Mouse (Mus musculus): ENCODE measurements at regions not wholly inside any gene's neighbourhood (a gene's known extent, or its start where the extent isn't known, plus 50 kb on each side); places are given as distances from the start of the nearest gene placed in this dataset.

DNA sequence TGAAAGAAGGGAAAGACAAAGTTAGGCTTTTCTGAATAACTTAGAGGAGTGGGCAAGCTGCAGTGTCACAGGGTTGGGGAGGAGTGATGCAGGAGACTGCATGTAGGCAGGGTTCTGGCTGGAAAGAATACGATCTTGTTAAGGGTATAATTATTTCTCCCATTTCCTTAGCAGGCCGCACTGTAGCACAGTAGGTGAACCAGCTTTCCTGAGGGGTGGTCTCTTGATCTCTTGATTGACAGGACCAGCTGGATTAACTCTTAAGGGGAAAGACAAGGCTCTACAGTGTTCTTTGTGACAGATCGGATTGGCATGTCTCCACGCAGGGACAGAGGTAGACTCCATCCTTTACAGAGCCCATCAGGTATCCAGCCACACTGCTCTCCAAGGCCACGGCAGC is 54.5 kb upstream of the Meis1 start:
- no peaks in the 10 kb centered on the region for H3K27me3 ChIP-seq (ENCODE audit: control insufficient read depth, insufficient read depth, low read length, poor library complexity, severe bottlenecking)
- no peak overlapping the region for H3K27ac ChIP-seq (ENCODE audit: insufficient read depth, low read length)
- H3K9me3 ChIP-seq (replicated peaks; ENCODE audit: control insufficient read depth, insufficient read depth, low read length, poor library complexity, severe bottlenecking), result peaks cover 21% of the 10 kb centered on the region
- no peak overlapping the region for H3K4me3 ChIP-seq (ENCODE audit: low read depth, low read length)
- no peak for TF ChIP-seq CTCF (IDR thresholded peaks at IDR 0.05; ENCODE audit: low read depth, low read length)
- no peak for TF ChIP-seq EP300 (IDR thresholded peaks at IDR 0.05; ENCODE audit: insufficient read depth, low read depth, low read length)
- no peak for TF ChIP-seq POLR2A (IDR thresholded peaks at IDR 0.05; ENCODE audit: insufficient read depth, low read length)
- no peaks in the 10 kb centered on the region for H3K36me3 ChIP-seq (ENCODE audit: control insufficient read depth, insufficient read depth, low read length, poor library complexity, severe bottlenecking)
- no peak overlapping the region for H3K9ac ChIP-seq (ENCODE audit: low read depth, poor library complexity, severe bottlenecking)
- no peaks in the 10 kb centered on the region for H3K4me1 ChIP-seq (ENCODE audit: control insufficient read depth, insufficient read depth, low read length)

- TF ChIP-seq EP300 (IDR thresholded peaks at IDR 0.05; ENCODE audit: insufficient read depth, low read depth, low read length) (peak; percentile 53; the same call in 1 of the 2 replicates), CTCF (IDR thresholded peaks at IDR 0.05; ENCODE audit: low read depth, low read length) (no peak)
- Histone ChIP-seq H3K9me3 (replicated peaks; ENCODE audit: control insufficient read depth, insufficient read depth, low read length, poor library complexity, severe bottlenecking) (peaks cover 21% of the 10 kb centered on the region), H3K27ac (ENCODE audit: insufficient read depth, low read length) (peak overlapping the region; percentile 91)
Measured at GRCm38 (mm10) chr11:19073887-19074564, 55.2 kb upstream of the Meis1 start.

DNA sequence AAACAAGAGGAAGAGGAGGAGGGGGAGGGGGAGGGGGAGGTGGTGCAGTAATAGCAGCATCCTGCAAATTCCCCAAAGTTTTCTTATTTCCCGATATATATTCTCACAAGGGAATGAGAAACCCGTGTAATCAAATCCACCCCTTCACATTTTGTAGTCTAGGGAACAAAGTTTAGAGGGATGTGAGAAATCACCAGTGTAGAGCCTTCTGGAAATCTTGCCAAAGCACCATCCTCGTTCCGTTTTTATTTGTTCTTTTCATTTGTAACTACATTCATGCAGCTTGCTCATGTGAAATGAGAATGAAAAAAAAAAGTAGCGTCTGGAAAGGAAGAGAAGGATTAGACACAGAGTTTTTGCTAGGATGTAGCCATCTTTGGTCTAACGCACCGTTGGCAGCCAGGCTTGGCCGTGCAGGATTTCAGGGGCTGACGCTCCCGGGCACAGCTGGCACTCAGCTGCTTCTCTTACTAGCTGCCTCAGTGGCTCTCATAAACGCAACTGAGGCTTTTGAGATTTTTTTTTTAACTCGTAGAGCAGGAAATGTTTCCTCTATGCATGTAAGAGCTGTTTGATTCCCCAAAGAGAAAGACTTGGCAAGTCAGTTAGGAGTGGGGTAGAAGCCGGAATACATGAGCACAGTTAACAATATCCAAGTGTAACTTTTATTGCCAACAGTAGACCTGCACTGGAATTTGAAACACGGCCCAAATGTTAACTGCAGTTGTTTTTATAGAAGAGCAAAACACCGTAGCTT is 72.5 kb upstream of the Meis1 start:
- Histone ChIP-seq H3K27ac (ENCODE audit: insufficient read depth, low read length) (no peak overlapping the region), H3K27me3 (ENCODE audit: control insufficient read depth, insufficient read depth, low read length, poor library complexity, severe bottlenecking) (no peaks in the 10 kb centered on the region), H3K36me3 (ENCODE audit: control insufficient read depth, insufficient read depth, low read length, poor library complexity, severe bottlenecking) (no peaks in the 10 kb centered on the region), H3K9me3 (replicated peaks; ENCODE audit: control insufficient read depth, insufficient read depth, low read length, poor library complexity, severe bottlenecking) (no peaks in the 10 kb centered on the region), H3K4me1 (ENCODE audit: control insufficient read depth, insufficient read depth, low read length) (no peaks in the 10 kb centered on the region), H3K4me3 (ENCODE audit: low read depth, low read length) (no peak overlapping the region), H3K9ac (ENCODE audit: low read depth, poor library complexity, severe bottlenecking) (no peak overlapping the region)
- TF ChIP-seq CTCF (IDR thresholded peaks at IDR 0.05; ENCODE audit: low read depth, low read length) (no peak), EP300 (IDR thresholded peaks at IDR 0.05; ENCODE audit: insufficient read depth, low read depth, low read length) (no peak), POLR2A (IDR thresholded peaks at IDR 0.05; ENCODE audit: insufficient read depth, low read length) (no peak)

More at GRCm38 (mm10) chr11:19073887-19074564, 55.2 kb upstream of the Meis1 start:
- Histone ChIP-seq H3K27me3 (ENCODE audit: control insufficient read depth, insufficient read depth, low read length, poor library complexity, severe bottlenecking) (no peaks in the 10 kb centered on the region), H3K4me3 (ENCODE audit: low read depth, low read length) (0 out of 2 replicates have a peak overlapping the region, but pooled peaks have one; percentile 9), H3K9ac (ENCODE audit: low read depth, poor library complexity, severe bottlenecking) (no peak overlapping the region), H3K4me1 (ENCODE audit: control insufficient read depth, insufficient read depth, low read length) (no peaks in the 10 kb centered on the region), H3K36me3 (ENCODE audit: control insufficient read depth, insufficient read depth, low read length, poor library complexity, severe bottlenecking) (no peaks in the 10 kb centered on the region)

GRCm38 (mm10) chr11:19092967-19093745 is 74.4 kb upstream of the Meis1 start:
- Histone ChIP-seq H3K4me1 (ENCODE audit: control insufficient read depth, insufficient read depth, low read length) (no peaks in the 10 kb centered on the region), H3K9ac (ENCODE audit: low read depth, poor library complexity, severe bottlenecking) (no peak overlapping the region), H3K9me3 (replicated peaks; ENCODE audit: control insufficient read depth, insufficient read depth, low read length, poor library complexity, severe bottlenecking) (no peaks in the 10 kb centered on the region), H3K27ac (ENCODE audit: insufficient read depth, low read length) (no peak overlapping the region), H3K36me3 (ENCODE audit: control insufficient read depth, insufficient read depth, low read length, poor library complexity, severe bottlenecking) (no peaks in the 10 kb centered on the region), H3K27me3 (ENCODE audit: control insufficient read depth, insufficient read depth, low read length, poor library complexity, severe bottlenecking) (no peaks in the 10 kb centered on the region), H3K4me3 (ENCODE audit: low read depth, low read length) (no peak overlapping the region)
- no peak for TF ChIP-seq EP300 (IDR thresholded peaks at IDR 0.05; ENCODE audit: insufficient read depth, low read depth, low read length)
- no peak for TF ChIP-seq CTCF (IDR thresholded peaks at IDR 0.05; ENCODE audit: low read depth, low read length)
- TF ChIP-seq POLR2A (IDR thresholded peaks at IDR 0.05; ENCODE audit: insufficient read depth, low read length), result no peak

- no peaks in the 10 kb centered on the region for H3K27me3 ChIP-seq (ENCODE audit: control insufficient read depth, insufficient read depth, low read length, poor library complexity, severe bottlenecking)
- no peak overlapping the region for H3K27ac ChIP-seq (ENCODE audit: insufficient read depth, low read length)
Measured at GRCm38 (mm10) chr11:19093749-19094148, 75.0 kb upstream of the Meis1 start.

More at GRCm38 (mm10) chr11:19093749-19094148, 75.0 kb upstream of the Meis1 start:
- no peak overlapping the region for H3K4me3 ChIP-seq (ENCODE audit: low read depth, low read length)
- H3K9me3 ChIP-seq (replicated peaks; ENCODE audit: control insufficient read depth, insufficient read depth, low read length, poor library complexity, severe bottlenecking), result no peaks in the 10 kb centered on the region
- TF ChIP-seq EP300 (IDR thresholded peaks at IDR 0.05; ENCODE audit: insufficient read depth, low read depth, low read length), result no peak
- TF ChIP-seq POLR2A (IDR thresholded peaks at IDR 0.05; ENCODE audit: insufficient read depth, low read length), result no peak
- no peak for TF ChIP-seq CTCF (IDR thresholded peaks at IDR 0.05; ENCODE audit: low read depth, low read length)
- H3K4me1 ChIP-seq (ENCODE audit: control insufficient read depth, insufficient read depth, low read length), result no peaks in the 10 kb centered on the region
- H3K36me3 ChIP-seq (ENCODE audit: control insufficient read depth, insufficient read depth, low read length, poor library complexity, severe bottlenecking), result no peaks in the 10 kb centered on the region
- no peak overlapping the region for H3K9ac ChIP-seq (ENCODE audit: low read depth, poor library complexity, severe bottlenecking)
